Mouse (Mus musculus) C2C12 (cell line): ENCODE results near the gene Sugp2.

Source experiments
- CEBPB ChIP-seq: IDR thresholded peaks from one replicate; pipeline ENCODE4 v1.6.1; 2011; ENCODE audit warnings: low read depth, mild to moderate bottlenecking, control low read depth, moderate library complexity
- CTCF ChIP-seq: IDR thresholded peaks from one replicate; pipeline ENCODE4 v1.5.1; 2011; ENCODE audit not compliant: control insufficient read depth, insufficient read depth, insufficient read length
- MYOG ChIP-seq: IDR thresholded peaks from one replicate; pipeline ENCODE4 v1.6.1; 2011; ENCODE audit not compliant: control insufficient read depth, insufficient read length; ENCODE audit errors: extremely low read depth

DNA sequence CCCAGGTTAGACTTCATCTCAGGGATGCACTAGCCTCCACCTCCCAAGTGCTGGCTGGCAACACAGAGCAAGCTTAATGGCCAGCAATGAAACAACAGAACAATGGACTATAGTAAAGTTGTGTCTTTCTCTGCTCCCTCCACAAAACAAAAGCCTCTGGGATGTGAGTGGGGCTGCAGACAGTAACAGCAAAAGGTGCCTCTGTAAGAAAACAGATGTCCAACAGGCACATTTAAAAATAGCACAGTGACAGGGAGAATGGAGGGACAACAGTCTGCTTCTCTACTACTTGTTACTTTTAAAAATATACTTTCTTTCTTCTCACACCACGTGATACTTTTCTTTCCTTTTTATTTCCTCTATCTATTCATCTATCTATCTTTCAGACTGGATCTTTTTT is 29.3 kb upstream of the Sugp2 start:
- TF ChIP-seq CTCF (no peak), MYOG (no peak), CEBPB (no peak)
